ENCODE assay signal across 10 mouse cellular contexts in genomic region chr17:83271509-83271908, GRCm38 (mm10). TPM values are rescaled to one million over a fixed set of nuclear protein-coding genes. Genes with fewer than 3 reads are reported as not detected.
DNase-seq lines count a peak whose midpoint lies in the region; ATAC-seq and TF ChIP-seq lines count a peak whose summit lies in the region.
"Had no signal": no experiment of that assay in that cellular context is flagged by ENCODE, and none has a peak within 500 bp of the region (broad histone marks: within the 10 kb centered on the region; RNA-seq: fewer than 3 reads in every experiment).

No protein-coding gene starts in this region.

- DNase-seq in midbrain, embryonic 10.5 days (ENCODE audit: low spot score), result peak; percentile 79
- peak; percentile 91 for DNase-seq in forebrain, postnatal 0 days
- DNase-seq in layer of hippocampus, adult 11-12 months (ENCODE audit: low spot score), result peak; percentile 71
- peak; percentile 84 for DNase-seq in lung, postnatal 25 days (ENCODE audit: low spot score)
- DNase-seq in skeletal muscle tissue, adult 2 months (ENCODE audit: low read depth, low spot score), result peak; percentile 74

- no peaks in the 10 kb centered on the region for H3K9me3 ChIP-seq in midbrain, embryonic 10.5 days (replicated peaks)
- no peaks in the 10 kb centered on the region for H3K9me3 ChIP-seq in midbrain, embryonic 13.5 days
- no peaks in the 10 kb centered on the region for H3K9me3 ChIP-seq in forebrain, postnatal 0 days (ENCODE audit: low read length)
- H3K9me3 ChIP-seq: heart, embryonic 13.5 days; stomach, embryonic 15.5 days had no signal

- no peak overlapping the region for H3K4me3 ChIP-seq in midbrain, embryonic 10.5 days
- no peak overlapping the region for H3K4me3 ChIP-seq in midbrain, embryonic 13.5 days (replicated peaks)
- H3K4me3 ChIP-seq in bone marrow macrophage, adult 2 months (ENCODE audit: insufficient read depth, low read length), result no peak overlapping the region
- no peak overlapping the region for H3K4me3 ChIP-seq in forebrain, postnatal 0 days (ENCODE audit: low read depth, low read length)
- H3K4me3 ChIP-seq: heart, embryonic 13.5 days; stomach, embryonic 15.5 days had no signal

- TF ChIP-seq CTCF in bone marrow macrophage, adult 2 months (IDR thresholded peaks at IDR 0.05; ENCODE audit: low read depth, low read length), result peak; percentile 74
- peak; percentile 94 for TF ChIP-seq CTCF in forebrain, postnatal 0 days (IDR thresholded peaks at IDR 0.05; ENCODE audit: low read depth)

- no peak overlapping the region for H3K4me2 ChIP-seq in midbrain, embryonic 13.5 days (replicated peaks)
- no peak overlapping the region for H3K4me2 ChIP-seq in forebrain, postnatal 0 days (ENCODE audit: low read depth)
- H3K4me2 ChIP-seq: heart, embryonic 13.5 days; stomach, embryonic 15.5 days had no signal

- peaks cover 28% of the 10 kb centered on the region for H3K4me1 ChIP-seq in midbrain, embryonic 10.5 days
- H3K4me1 ChIP-seq in midbrain, embryonic 13.5 days (replicated peaks), result peaks cover 15% of the 10 kb centered on the region
- peaks cover 42% of the 10 kb centered on the region for H3K4me1 ChIP-seq in bone marrow macrophage, adult 2 months (ENCODE audit: control insufficient read depth, insufficient read depth, low read length)
- 0 out of 2 replicates have a peak, but pooled peaks cover 2% of the 10 kb centered on the region for H3K4me1 ChIP-seq in forebrain, postnatal 0 days (ENCODE audit: insufficient read depth)

- WGBS in midbrain, embryonic 10.5 days, result 5% methylated on average over 3 of the region's 3 CpGs
- WGBS in midbrain, embryonic 13.5 days, result 0% methylated on average over 3 of the region's 3 CpGs
- 3% methylated on average over 3 of the region's 3 CpGs for WGBS in forebrain, postnatal 0 days

- no peak for TF ChIP-seq POLR2A in bone marrow macrophage, adult 2 months (IDR thresholded peaks at IDR 0.05; ENCODE audit: borderline replicate concordance, low read depth, low read length)

- ATAC-seq in midbrain, embryonic 13.5 days, result no peak
- ATAC-seq in forebrain, postnatal 0 days, result peak; percentile 14; the same call in 1 of the 2 replicates
- ATAC-seq in erythroblast, adult 5-6 weeks (replicated peaks; ENCODE audit: low FRiP score, poor library complexity, severe bottlenecking), result no peak

- H3K27me3 ChIP-seq in midbrain, embryonic 10.5 days (ENCODE audit: low read depth, poor library complexity, severe bottlenecking), result peaks cover 46% of the 10 kb centered on the region
- H3K27me3 ChIP-seq in midbrain, embryonic 13.5 days, result peaks cover 38% of the 10 kb centered on the region
- no peaks in the 10 kb centered on the region for H3K27me3 ChIP-seq in forebrain, postnatal 0 days (ENCODE audit: insufficient read depth, low read length)
- H3K27me3 ChIP-seq: heart, embryonic 13.5 days; stomach, embryonic 15.5 days had no signal

- H3K27ac ChIP-seq in midbrain, embryonic 10.5 days (replicated peaks), result no peak overlapping the region
- no peak overlapping the region for H3K27ac ChIP-seq in midbrain, embryonic 13.5 days
- H3K27ac ChIP-seq in bone marrow macrophage, adult 2 months (ENCODE audit: insufficient read depth, low read depth, low read length), result no peak overlapping the region
- H3K27ac ChIP-seq in forebrain, postnatal 0 days (ENCODE audit: low read depth, low read length), result no peak overlapping the region
- H3K27ac ChIP-seq: heart, embryonic 13.5 days; stomach, embryonic 15.5 days had no signal

- H3K36me3 ChIP-seq in midbrain, embryonic 10.5 days, result no peaks in the 10 kb centered on the region
- H3K36me3 ChIP-seq in midbrain, embryonic 13.5 days, result no peaks in the 10 kb centered on the region
- H3K36me3 ChIP-seq in forebrain, postnatal 0 days (ENCODE audit: insufficient read depth), result no peaks in the 10 kb centered on the region
- H3K36me3 ChIP-seq: heart, embryonic 13.5 days; stomach, embryonic 15.5 days had no signal

- no peak overlapping the region for H3K9ac ChIP-seq in midbrain, embryonic 13.5 days (replicated peaks)
- no peak overlapping the region for H3K9ac ChIP-seq in forebrain, postnatal 0 days
- H3K9ac ChIP-seq: heart, embryonic 13.5 days; stomach, embryonic 15.5 days had no signal

RNA-seq across cellular contexts. Expression of gene Pkdcc, which starts 56.4 kb away (rescaled TPM):
- 4.9 and 6.0 TPM in 2 replicates for polyA plus RNA-seq in midbrain, embryonic 10.5 days (2016; fragmentation: Nextera tagmentation; extraction: Ambion mirVana)
- 1.5 and 2.3 TPM in 2 replicates for polyA plus RNA-seq in midbrain, embryonic 13.5 days (2015; fragmentation: Nextera tagmentation; extraction: Ambion mirVana)
- polyA plus RNA-seq in bone marrow macrophage, adult 2 months (2012; ENCODE audit: insufficient read depth, insufficient read length, missing spikeins), result 3.8 and 4.7 TPM in 2 replicates
- 41.7 and 57.9 TPM in 2 replicates for total RNA-seq in forebrain, postnatal 0 days (2014; rRNA removed)
- 3.8 and 4.1 TPM in 2 replicates for polyA plus RNA-seq in forebrain, postnatal 0 days (2015; fragmentation: Nextera tagmentation; extraction: Ambion mirVana)
- total RNA-seq in erythroblast, adult 5-6 weeks (2015; ENCODE audit: low replicate concordance), result 1.5 TPM in 1 of 2 replicates, not detected in the other
- total RNA-seq in erythroblast, adult 5-6 weeks (2017; ENCODE audit: low replicate concordance), result not detected in 2 replicates
